Mouse (Mus musculus) midbrain, embryonic 10.5 days (tissue): ENCODE measurements around the gene Lin54. TPM values are rescaled to one million over a fixed set of nuclear protein-coding genes. Genes with fewer than 3 reads are reported as not detected.

ENCODE experiments used
- DNase-seq: peaks from one replicate; pipeline ENCODE4 v3.0.0-alpha.2; 2017; ENCODE audit warnings: low spot score
- H3K27ac ChIP-seq: fragments of 300-500 bp; sonication (generic); replicated peaks from 2 replicates; pipeline ENCODE4 v1.5.1; 2016; ENCODE audit warnings: mild to moderate bottlenecking
- H3K27me3 ChIP-seq: fragments of 300-500 bp; sonication (generic); 2 replicates; pipeline ENCODE4 v1.6.1; 2016; ENCODE audit warnings: low read depth, mild to moderate bottlenecking; ENCODE audit not compliant: poor library complexity, severe bottlenecking
- H3K36me3 ChIP-seq: fragments of 300-500 bp; sonication (generic); 2 replicates; pipeline ENCODE4 v1.6.1; 2016; ENCODE audit warnings: mild to moderate bottlenecking, moderate library complexity
- H3K4me1 ChIP-seq: fragments of 300-500 bp; sonication (generic); 2 replicates; pipeline ENCODE4 v1.6.1; 2016
- H3K4me3 ChIP-seq: fragments of 300-500 bp; sonication (generic); 2 replicates; pipeline ENCODE4 v1.5.1; 2016; ENCODE audit warnings: mild to moderate bottlenecking, moderate library complexity
- H3K9me3 ChIP-seq: fragments of 300-500 bp; sonication (generic); replicated peaks from 2 replicates; pipeline ENCODE4 v1.6.1; 2016; ENCODE audit warnings: mild to moderate bottlenecking
- WGBS: fragments of 180-500 bp; shearing (Covaris S2); methylation state at CpG from one replicate; pipeline ENCODE4 v1.1.7; 2016; 5-methylcytosine and 5-hydroxymethylcytosine counted together
- polyA plus RNA-seq: library from polyadenylated mRNA; unstranded; fragments of >200 nt; fragmentation: Nextera tagmentation; extraction: Ambion mirVana; gene quantifications from 2 replicates; pipeline ENCODE4 v1.2.1, GENCODE M21; 2016

Lin54 gene
- polyA plus RNA-seq, 1 experiment from 2014 or later = 14.4 TPM

DNA sequence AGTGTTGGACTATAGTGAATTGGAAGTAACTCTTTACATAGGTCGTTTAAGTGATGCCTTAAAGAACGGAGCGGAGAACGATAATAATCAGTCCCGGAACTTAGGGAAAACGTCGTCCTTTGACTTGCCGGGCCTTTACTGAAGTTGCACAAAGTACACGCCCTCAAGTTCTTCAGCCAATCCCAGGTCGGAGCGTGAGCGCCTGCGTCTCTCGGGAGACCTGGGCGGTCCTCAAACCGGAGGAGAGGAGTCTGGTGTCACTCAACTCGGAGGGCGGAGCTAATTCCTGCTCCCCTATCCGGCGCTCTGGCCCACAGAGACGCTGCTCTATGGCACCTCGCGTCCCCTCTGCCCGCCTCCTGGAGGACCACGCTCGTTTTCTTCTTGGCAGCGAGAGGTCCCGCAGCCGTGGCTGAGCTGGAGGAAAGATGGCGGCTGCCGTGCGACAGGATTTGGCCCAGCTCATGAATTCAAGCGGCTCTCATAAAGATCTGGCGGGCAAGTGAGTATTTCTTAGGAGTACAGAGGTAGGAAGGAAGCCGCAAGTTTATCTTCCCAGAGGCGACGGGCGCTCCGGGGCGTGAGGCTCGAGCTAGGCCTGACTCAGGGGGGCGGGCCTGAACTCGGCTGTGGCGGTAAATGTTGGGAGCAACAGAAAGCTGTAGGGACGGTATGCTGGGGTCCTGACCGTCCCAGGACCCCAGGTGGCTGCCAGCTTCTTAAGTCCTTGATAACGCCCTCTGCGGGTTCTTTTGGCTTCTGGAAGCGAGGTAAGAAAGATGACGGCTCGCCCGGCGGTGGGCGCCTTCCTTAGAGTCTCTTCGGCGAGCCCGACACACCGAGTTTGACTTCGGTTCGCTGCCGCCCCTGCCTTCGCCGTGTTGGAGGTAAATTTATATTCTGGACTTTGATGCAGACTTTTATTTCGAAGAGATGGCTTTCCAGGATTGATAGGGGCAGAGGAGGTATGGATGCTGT, 17.9 kb upstream of the Lin54 start, which contains the start of gene Cops4:
Gene Cops4, plus strand, starts transcription at position 261 of the 978 bp plus-strand sequence.
- no peaks in the 10 kb centered on the region for H3K27me3 ChIP-seq
- DNase-seq = peak; percentile 97
- peaks cover 19% of the 10 kb centered on the region for H3K4me1 ChIP-seq
- no peaks in the 10 kb centered on the region for H3K9me3 ChIP-seq
- peaks cover 13% of the 10 kb centered on the region for H3K36me3 ChIP-seq
- WGBS = under 1% methylated on average over 64 of the region's 64 CpGs
- H3K4me3 ChIP-seq = peak within 1 kb of the TSS; percentile 87
- H3K27ac ChIP-seq = peak within 1 kb of the TSS; percentile 93

DNA sequence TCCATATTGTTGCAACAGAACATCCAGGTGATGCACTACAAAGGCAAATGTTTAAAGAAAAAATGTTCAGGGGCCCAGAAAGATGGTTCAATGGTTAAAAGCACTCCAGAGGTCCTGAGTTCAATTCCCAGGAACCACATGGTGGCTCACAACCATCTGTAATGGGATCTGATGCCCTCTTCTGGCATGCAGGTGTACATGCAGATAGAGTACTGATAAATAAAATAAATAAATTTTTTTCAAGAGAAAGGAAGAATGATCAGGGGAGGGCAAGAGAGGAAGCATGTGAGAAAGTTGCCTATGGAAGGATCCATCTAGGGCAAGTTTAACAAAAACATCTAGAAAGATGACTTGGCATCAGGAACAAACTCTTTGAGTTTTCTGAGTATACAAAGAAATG, 12.1 kb upstream of the Lin54 start:
- Histone ChIP-seq H3K4me1 (peaks cover 2% of the 10 kb centered on the region), H3K4me3 (no peak overlapping the region), H3K27me3 (no peaks in the 10 kb centered on the region)

DNA sequence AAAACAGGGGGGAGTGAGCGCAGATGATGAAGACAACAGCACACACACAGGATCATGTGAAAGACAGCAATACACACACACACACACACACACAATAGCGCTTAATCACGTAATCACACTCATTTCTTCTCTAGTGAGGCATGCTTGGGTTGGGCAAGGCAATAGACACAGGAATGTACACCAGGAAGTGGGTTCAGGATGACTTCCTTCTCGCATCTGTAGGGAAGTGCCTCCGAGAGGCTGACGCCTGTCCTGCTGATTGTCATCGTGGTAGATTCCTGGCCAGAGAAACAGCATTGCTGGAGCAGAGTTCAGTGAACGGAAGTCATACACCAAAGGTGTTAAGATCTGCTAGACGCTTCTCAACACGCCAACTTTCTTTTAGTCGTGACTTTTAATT, 8.8 kb upstream of the Lin54 start:
- 78% methylated on average over 11 of the region's 11 CpGs for WGBS
- H3K4me3 ChIP-seq = no peak overlapping the region
- H3K27ac ChIP-seq = no peak overlapping the region
- H3K36me3 ChIP-seq = no peaks in the 10 kb centered on the region
- no peaks in the 10 kb centered on the region for H3K4me1 ChIP-seq
- no peaks in the 10 kb centered on the region for H3K27me3 ChIP-seq
- no peaks in the 10 kb centered on the region for H3K9me3 ChIP-seq
- DNase-seq = no peak

More for the DNA sequence above, 12.1 kb upstream of the Lin54 start:
- Histone ChIP-seq H3K9me3 (no peaks in the 10 kb centered on the region), H3K27ac (no peak overlapping the region), H3K36me3 (no peaks in the 10 kb centered on the region)
- no peak for DNase-seq

DNA sequence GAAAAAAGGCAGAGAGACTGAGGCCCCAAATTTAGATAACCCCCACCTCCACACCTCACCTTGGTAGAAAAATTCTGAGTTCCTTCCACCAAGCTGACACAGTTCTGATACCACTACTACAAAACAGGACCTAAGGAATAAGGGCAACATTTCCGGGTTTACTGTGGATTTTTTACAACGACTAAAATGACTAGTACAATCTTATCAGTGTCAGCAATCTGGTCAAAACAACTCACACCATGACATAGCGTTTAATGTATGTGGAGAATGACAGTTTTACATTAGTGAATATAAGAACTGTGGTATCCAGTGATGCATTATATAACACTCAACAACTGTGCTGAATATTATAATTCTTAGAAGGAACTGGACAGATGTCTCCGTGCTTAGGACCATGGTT, 828 bp upstream of the Lin54 start:
- 88% methylated on average over 4 of the region's 4 CpGs for WGBS
- peak overlapping the region; percentile 87 for H3K27ac ChIP-seq
- peaks cover 29% of the 10 kb centered on the region for H3K4me1 ChIP-seq
- no peaks in the 10 kb centered on the region for H3K9me3 ChIP-seq
- no peak for DNase-seq
- H3K4me3 ChIP-seq = peak overlapping the region; percentile 88; the same call in 1 of the 2 replicates
- H3K36me3 ChIP-seq = no peaks in the 10 kb centered on the region
- no peaks in the 10 kb centered on the region for H3K27me3 ChIP-seq

DNA sequence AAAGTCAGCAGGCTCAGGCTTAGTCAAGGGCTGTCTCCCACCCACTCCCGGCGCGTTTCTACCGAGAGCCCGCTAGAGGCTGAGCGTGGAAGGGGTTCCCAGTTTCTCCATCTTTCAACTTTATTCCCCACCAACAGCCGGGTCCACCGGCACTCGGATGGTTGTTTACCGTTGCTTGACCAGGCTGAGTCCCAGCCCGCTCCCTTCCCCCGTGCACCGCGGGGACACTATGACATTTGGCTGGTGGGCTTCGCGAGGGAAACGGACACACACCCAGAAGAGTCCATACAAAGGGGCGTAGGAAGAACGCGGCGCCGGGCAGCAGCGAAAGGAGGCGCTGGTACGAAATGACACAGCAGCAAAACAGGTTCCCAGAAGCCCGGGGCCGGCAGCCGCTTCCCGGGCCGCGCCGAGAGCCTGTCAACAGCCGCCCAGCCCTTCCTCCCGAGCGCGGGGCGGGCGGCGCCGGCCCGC, 571 bp downstream of the Lin54 start:
- H3K36me3 ChIP-seq = no peaks in the 10 kb centered on the region
- peaks cover 29% of the 10 kb centered on the region for H3K4me1 ChIP-seq
- peak; percentile 70 for DNase-seq
- H3K27me3 ChIP-seq = no peaks in the 10 kb centered on the region
- under 1% methylated on average over 40 of the region's 41 CpGs for WGBS
- H3K9me3 ChIP-seq = no peaks in the 10 kb centered on the region
- peak overlapping the region; percentile 88 for H3K4me3 ChIP-seq
- H3K27ac ChIP-seq = peak overlapping the region; percentile 87

DNA sequence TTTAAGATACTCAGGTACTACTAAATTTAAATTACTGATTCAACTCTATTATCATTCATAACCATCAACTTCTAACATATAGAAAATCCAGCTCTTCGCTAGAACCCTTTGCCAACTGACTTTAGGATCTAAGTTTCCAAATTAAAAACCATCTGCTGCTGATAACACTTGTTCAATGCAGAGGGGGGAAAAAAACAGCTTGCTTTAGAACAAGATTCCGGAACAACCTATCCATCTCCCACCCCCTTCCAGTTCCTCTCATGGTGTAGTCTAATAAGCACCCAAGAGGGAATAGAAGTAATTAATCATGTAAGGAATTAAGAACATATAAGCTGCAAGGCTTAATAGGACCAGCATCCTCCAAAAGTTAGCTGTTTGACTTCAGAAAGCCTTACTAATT, 1.2 kb downstream of the Lin54 start:
- Histone ChIP-seq H3K27me3 (no peaks in the 10 kb centered on the region), H3K9me3 (no peaks in the 10 kb centered on the region), H3K27ac (peak overlapping the region; percentile 87; the same call in 1 of the 2 replicates), H3K4me1 (peaks cover 29% of the 10 kb centered on the region), H3K36me3 (no peaks in the 10 kb centered on the region), H3K4me3 (peak overlapping the region; percentile 88)
- WGBS = 32% methylated on average over 2 of the region's 2 CpGs
- DNase-seq = no peak

DNA sequence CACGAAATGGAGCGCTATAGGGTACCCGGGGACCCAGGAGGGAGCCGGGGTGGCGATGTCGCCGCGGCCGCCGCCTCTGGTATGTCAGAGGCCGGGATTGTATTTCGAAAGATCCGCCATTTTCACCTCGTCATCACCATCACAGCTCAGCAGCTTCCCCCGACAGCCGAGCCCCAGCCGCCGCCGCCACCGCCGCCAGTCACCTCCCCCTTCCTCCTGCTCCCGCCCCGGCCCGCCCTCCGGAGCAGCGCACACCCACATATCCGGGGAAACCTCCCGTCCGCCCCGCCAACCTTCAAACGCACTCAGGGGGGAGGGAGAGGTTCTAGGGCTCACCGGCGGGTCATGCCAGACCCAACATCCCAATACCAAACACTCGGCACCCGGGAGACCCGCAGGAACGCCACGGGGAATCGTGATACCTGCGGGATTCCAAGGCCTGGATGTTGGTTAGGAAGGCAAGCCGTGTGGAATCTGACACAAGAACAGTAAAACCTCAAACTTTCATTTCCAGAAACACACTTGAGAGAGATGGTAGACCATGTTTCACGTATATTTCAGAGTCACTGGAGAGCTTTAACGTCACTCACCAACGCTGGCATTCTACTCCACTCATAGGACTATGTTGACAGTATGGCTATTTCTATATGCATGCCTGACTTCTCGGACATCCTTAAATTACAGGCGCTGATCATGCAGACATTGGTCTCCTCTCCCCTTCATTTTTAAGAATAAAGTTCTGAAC, 1.8 kb downstream of the Lin54 start:
- H3K27ac ChIP-seq = peak overlapping the region; percentile 87
- 2% methylated on average over 40 of the region's 46 CpGs for WGBS

DNA sequence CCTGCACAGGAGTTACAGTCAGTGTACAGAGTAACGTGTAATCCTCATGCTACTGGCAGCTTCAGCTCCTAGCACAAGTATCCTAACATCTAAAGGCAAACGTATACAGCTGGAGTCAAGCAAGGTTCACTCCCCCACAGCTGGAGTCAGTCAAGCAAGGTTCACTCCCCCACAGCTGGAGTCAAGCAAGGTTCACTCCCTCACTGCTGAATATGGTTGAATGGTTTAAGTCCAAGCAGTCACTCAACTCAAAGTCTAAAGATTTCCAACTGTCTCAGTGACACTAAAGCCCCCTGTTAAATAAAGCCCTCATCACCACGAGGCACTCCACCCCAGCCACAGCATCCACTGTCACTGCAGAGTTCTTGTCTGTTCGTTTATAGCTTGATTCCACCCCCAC, 8.7 kb downstream of the Lin54 start:
- no peak for DNase-seq
- Histone ChIP-seq H3K9me3 (no peaks in the 10 kb centered on the region), H3K36me3 (no peaks in the 10 kb centered on the region), H3K27ac (no peak overlapping the region), H3K4me3 (no peak overlapping the region), H3K27me3 (no peaks in the 10 kb centered on the region), H3K4me1 (no peaks in the 10 kb centered on the region)
- 70% methylated on average over 4 of the region's 4 CpGs for WGBS

More for the DNA sequence above, 1.8 kb downstream of the Lin54 start:
- Histone ChIP-seq H3K4me3 (peak overlapping the region; percentile 88), H3K36me3 (no peaks in the 10 kb centered on the region), H3K9me3 (no peaks in the 10 kb centered on the region), H3K27me3 (no peaks in the 10 kb centered on the region), H3K4me1 (peaks cover 29% of the 10 kb centered on the region)
- peak; percentile 81 for DNase-seq

DNA sequence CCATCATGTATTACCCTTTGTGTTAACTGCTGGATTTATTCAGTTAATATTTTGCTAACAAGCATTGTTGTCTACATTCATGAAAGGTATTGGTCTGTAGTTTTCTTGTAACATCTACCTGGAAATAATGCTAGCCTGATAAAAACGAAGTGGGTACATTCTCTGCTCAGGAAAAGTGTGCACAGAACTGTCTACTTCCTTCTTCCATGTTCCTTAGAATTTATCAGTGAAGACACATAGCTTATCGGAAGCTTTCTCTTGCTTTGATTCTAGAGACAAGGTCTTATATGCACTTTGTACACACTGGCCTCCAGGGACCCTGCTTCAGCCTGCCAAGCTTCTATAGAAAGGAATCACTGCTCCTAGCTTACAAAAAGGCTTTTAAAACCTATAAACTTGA, 11.1 kb downstream of the Lin54 start:
- H3K27ac ChIP-seq = no peak overlapping the region
- no peak for DNase-seq
- no peaks in the 10 kb centered on the region for H3K9me3 ChIP-seq
- H3K4me3 ChIP-seq = no peak overlapping the region
- H3K4me1 ChIP-seq = no peaks in the 10 kb centered on the region
- no peaks in the 10 kb centered on the region for H3K27me3 ChIP-seq
- peaks cover 15% of the 10 kb centered on the region for H3K36me3 ChIP-seq
- WGBS = 86% methylated on average over 2 of the region's 2 CpGs

DNA sequence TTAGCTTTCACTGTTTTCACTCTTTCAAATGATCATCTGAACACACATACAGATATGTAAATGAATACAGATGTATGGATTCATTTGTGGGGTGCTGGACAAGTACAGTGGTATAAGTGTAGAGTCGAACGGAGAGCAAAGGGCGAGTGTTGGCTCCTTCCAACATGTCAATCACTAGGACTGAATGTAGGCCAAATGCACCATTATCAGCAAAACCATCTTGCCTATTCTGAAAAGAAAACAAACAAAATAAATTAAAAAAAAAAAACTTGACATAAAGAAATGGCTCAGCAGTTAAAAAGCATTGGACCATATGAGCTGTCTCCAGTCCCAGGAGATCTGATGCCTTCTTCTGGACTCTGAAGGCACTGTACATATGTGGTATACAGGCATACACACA, 12.2 kb downstream of the Lin54 start:
- no peak for DNase-seq
- 96% methylated on average over 3 of the region's 3 CpGs for WGBS
- Histone ChIP-seq H3K36me3 (peaks cover 25% of the 10 kb centered on the region), H3K27ac (no peak overlapping the region), H3K4me3 (no peak overlapping the region), H3K9me3 (no peaks in the 10 kb centered on the region), H3K27me3 (no peaks in the 10 kb centered on the region), H3K4me1 (no peaks in the 10 kb centered on the region)

DNA sequence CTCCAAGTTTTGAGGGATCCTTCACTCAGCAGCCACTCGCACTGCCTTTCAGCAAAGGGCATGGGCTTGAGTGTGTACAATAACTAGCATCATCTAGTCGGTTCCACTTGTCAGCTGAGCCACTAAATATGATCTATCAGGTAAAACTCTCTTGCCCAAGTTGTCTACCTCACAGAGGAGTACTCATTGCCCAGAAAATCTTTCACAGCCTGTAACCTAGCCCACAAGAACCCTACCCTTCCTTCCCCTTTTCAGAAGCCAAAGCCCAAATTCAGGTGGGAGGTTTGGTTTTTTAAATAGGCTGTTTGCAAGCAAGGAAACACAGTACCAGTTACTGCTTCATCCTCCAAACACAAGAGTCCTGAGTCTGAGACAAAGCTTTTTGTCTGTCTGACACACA, 13.3 kb downstream of the Lin54 start:
- WGBS = 93% methylated on average over 2 of the region's 2 CpGs
- no peak overlapping the region for H3K4me3 ChIP-seq
- no peaks in the 10 kb centered on the region for H3K4me1 ChIP-seq
- no peak overlapping the region for H3K27ac ChIP-seq
- H3K27me3 ChIP-seq = no peaks in the 10 kb centered on the region
- H3K36me3 ChIP-seq = peaks cover 27% of the 10 kb centered on the region
- H3K9me3 ChIP-seq = no peaks in the 10 kb centered on the region
- DNase-seq = no peak

DNA sequence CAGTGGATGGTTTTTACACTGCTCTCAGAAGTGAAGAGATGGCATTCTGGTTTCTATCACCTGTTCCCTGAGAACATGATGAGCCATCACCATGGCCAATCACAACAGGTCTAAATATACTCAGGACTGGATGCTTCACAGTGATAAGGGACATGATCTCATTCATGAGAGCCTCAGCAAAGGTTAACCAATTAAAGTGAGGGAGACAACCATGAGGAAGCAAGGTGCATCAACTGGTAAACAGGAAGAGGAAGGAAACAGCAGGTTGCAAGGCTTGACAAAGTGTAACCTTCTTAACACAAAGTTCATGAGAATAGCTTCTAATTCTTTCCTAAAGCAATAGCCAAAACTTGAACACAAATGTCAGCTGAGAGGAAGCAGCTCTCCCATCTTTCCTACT, 16.9 kb downstream of the Lin54 start:
- Histone ChIP-seq H3K4me1 (no peaks in the 10 kb centered on the region), H3K9me3 (no peaks in the 10 kb centered on the region), H3K36me3 (peaks cover 52% of the 10 kb centered on the region), H3K27ac (no peak overlapping the region), H3K4me3 (no peak overlapping the region), H3K27me3 (no peaks in the 10 kb centered on the region)
- DNase-seq = no peak

DNA sequence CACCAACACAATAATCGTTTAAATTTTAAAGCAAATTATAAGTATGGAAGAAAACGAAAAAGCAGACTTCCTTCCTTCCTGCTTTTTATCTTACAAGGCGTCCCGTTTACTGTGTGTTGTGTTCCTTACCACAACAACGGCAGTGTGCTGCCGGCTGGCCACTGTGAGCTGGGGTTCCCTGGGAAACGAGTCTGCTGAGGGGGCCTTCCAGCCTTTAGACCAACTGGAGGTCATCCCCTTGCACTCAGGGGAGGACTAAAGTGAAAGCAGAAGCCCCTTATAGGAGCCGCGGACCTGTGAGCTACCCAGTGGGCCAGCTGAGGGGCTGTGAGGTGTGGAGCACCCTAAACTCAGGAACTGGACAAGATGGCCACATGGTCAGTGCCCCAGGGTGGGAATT, 22.8 kb downstream of the Lin54 start:
- peaks cover 74% of the 10 kb centered on the region for H3K36me3 ChIP-seq
- no peaks in the 10 kb centered on the region for H3K27me3 ChIP-seq
- H3K27ac ChIP-seq = no peak overlapping the region
- no peaks in the 10 kb centered on the region for H3K4me1 ChIP-seq
- no peak overlapping the region for H3K4me3 ChIP-seq
- H3K9me3 ChIP-seq = no peaks in the 10 kb centered on the region
- no peak for DNase-seq
- WGBS = 92% methylated on average over 9 of the region's 9 CpGs
